In the genomic region with DNA sequence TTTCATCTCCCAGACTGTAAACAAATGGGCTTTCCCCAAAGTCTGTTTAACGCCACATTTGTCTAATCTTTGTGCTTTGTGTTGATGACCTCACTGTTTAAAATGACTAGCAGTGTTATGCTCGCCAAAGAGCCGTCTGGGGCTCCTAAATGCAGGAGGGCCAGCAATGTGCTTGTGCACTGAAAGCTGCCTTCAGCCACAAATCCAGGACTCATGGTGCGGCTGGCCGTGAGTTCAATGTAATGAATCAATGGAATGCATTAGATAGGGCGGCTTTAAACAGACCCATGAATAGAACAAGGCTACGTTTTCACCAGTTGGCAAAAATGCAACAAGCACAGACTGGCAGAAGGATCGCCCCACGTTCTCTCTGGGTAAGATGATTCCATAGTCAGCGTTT, we compare ENCODE assay signal across 21 mouse cellular contexts.
DNase-seq lines count a peak whose midpoint lies in the region; ATAC-seq and TF ChIP-seq lines count a peak whose summit lies in the region.
"Had no signal": no experiment of that assay in that cellular context is flagged by ENCODE, and none has a peak within 500 bp of the region (broad histone marks: within the 10 kb centered on the region; RNA-seq: fewer than 3 reads in every experiment).

No protein-coding gene starts in this region.

- peaks cover 33% of the 10 kb centered on the region for H3K4me1 ChIP-seq in forebrain, embryonic 13.5 days
- H3K4me1 ChIP-seq in forebrain, embryonic 11.5 days (replicated peaks; ENCODE audit: control insufficient read depth, insufficient read depth, low read length), result peaks cover 2% of the 10 kb centered on the region; the same call in 1 of the 2 replicates
- H3K4me1 ChIP-seq in forebrain, embryonic 15.5 days, result peaks cover 21% of the 10 kb centered on the region
- no peaks in the 10 kb centered on the region for H3K4me1 ChIP-seq in forebrain, postnatal 0 days (ENCODE audit: insufficient read depth)
- no peaks in the 10 kb centered on the region; the same call in 1 of the 2 replicates for H3K4me1 ChIP-seq in hindbrain, postnatal 0 days (ENCODE audit: insufficient read depth, low read length)
- H3K4me1 ChIP-seq: embryonic facial prominence, embryonic 10.5 days; embryonic facial prominence, embryonic 12.5 days had no signal

- H3K9ac ChIP-seq in forebrain, embryonic 13.5 days, result no peak overlapping the region
- H3K9ac ChIP-seq in forebrain, embryonic 11.5 days (ENCODE audit: low read length), result no peak overlapping the region
- H3K9ac ChIP-seq in forebrain, embryonic 15.5 days (replicated peaks), result no peak overlapping the region
- no peak overlapping the region for H3K9ac ChIP-seq in forebrain, postnatal 0 days
- no peak overlapping the region for H3K9ac ChIP-seq in hindbrain, postnatal 0 days (replicated peaks; ENCODE audit: low read length)
- H3K9ac ChIP-seq: embryonic facial prominence, embryonic 12.5 days had no signal

- no peak overlapping the region for H3K4me3 ChIP-seq in forebrain, embryonic 13.5 days
- H3K4me3 ChIP-seq in forebrain, embryonic 11.5 days (ENCODE audit: low read depth, low read length), result no peak overlapping the region
- H3K4me3 ChIP-seq in forebrain, embryonic 15.5 days, result no peak overlapping the region
- no peak overlapping the region for H3K4me3 ChIP-seq in forebrain, postnatal 0 days (ENCODE audit: low read depth, low read length)
- H3K4me3 ChIP-seq in hindbrain, postnatal 0 days (ENCODE audit: low read length), result no peak overlapping the region
- H3K4me3 ChIP-seq: embryonic facial prominence, embryonic 10.5 days; embryonic facial prominence, embryonic 12.5 days had no signal

- no peak for DNase-seq in forebrain, embryonic 11.5 days (ENCODE audit: low spot score)
- no peak for DNase-seq in forebrain, postnatal 0 days
- peak; percentile 27 for DNase-seq in lung, postnatal 10 days
- no peak for DNase-seq in lung, postnatal 25 days (ENCODE audit: low spot score)
- no peak for DNase-seq in hindbrain, postnatal 0 days (ENCODE audit: low spot score)
- DNase-seq: adrenal gland, adult 2 months; adrenal gland, postnatal 10 days; adrenal gland, postnatal 25 days; B cell, adult 2 months; cerebellum, adult 11-12 months; cerebellum, adult 2 months; cerebellum, adult 9-10 months; cerebellum, postnatal 10 days; cerebellum, postnatal 25 days had no signal

- peak; percentile 41; the same call in 1 of the 2 replicates for ATAC-seq in forebrain, embryonic 13.5 days
- no peak for ATAC-seq in forebrain, embryonic 11.5 days (replicated peaks; ENCODE audit: low FRiP score)
- ATAC-seq in forebrain, embryonic 15.5 days (replicated peaks), result peak; percentile 43; the same call in 1 of the 2 replicates
- no peak for ATAC-seq in forebrain, postnatal 0 days
- no peak for ATAC-seq in hindbrain, postnatal 0 days
- ATAC-seq: CD4-positive, CD25-positive, alpha-beta regulatory T cell, adult 4 months had no signal

- TF ChIP-seq CTCF in forebrain, postnatal 0 days (IDR thresholded peaks at IDR 0.05; ENCODE audit: low read depth), result no peak
- TF ChIP-seq CTCF in hindbrain, postnatal 0 days (IDR thresholded peaks at IDR 0.05; ENCODE audit: low read depth), result no peak

- no peaks in the 10 kb centered on the region for H3K9me3 ChIP-seq in forebrain, embryonic 13.5 days (replicated peaks)
- H3K9me3 ChIP-seq in forebrain, embryonic 11.5 days (ENCODE audit: control insufficient read depth, low read length), result no peaks in the 10 kb centered on the region
- H3K9me3 ChIP-seq in forebrain, embryonic 15.5 days, result no peaks in the 10 kb centered on the region
- H3K9me3 ChIP-seq in forebrain, postnatal 0 days (ENCODE audit: low read length), result no peaks in the 10 kb centered on the region
- no peaks in the 10 kb centered on the region for H3K9me3 ChIP-seq in hindbrain, postnatal 0 days (ENCODE audit: low read length)
- H3K9me3 ChIP-seq: embryonic facial prominence, embryonic 10.5 days; embryonic facial prominence, embryonic 12.5 days had no signal

- no peak overlapping the region for H3K4me2 ChIP-seq in forebrain, embryonic 13.5 days
- H3K4me2 ChIP-seq in forebrain, embryonic 11.5 days (ENCODE audit: low read depth, low read length, severe bottlenecking), result no peak overlapping the region
- no peak overlapping the region for H3K4me2 ChIP-seq in forebrain, embryonic 15.5 days (replicated peaks)
- H3K4me2 ChIP-seq in forebrain, postnatal 0 days (ENCODE audit: low read depth), result no peak overlapping the region
- H3K4me2 ChIP-seq in hindbrain, postnatal 0 days (ENCODE audit: low read depth, low read length), result no peak overlapping the region
- H3K4me2 ChIP-seq: embryonic facial prominence, embryonic 12.5 days had no signal

- H3K36me3 ChIP-seq in forebrain, embryonic 13.5 days (ENCODE audit: poor library complexity, severe bottlenecking), result no peaks in the 10 kb centered on the region
- no peaks in the 10 kb centered on the region for H3K36me3 ChIP-seq in forebrain, embryonic 11.5 days (ENCODE audit: control insufficient read depth, insufficient read depth, low read length)
- H3K36me3 ChIP-seq in forebrain, embryonic 15.5 days, result no peaks in the 10 kb centered on the region
- H3K36me3 ChIP-seq in forebrain, postnatal 0 days (ENCODE audit: insufficient read depth), result no peaks in the 10 kb centered on the region
- no peaks in the 10 kb centered on the region for H3K36me3 ChIP-seq in hindbrain, postnatal 0 days (ENCODE audit: insufficient read depth, low read length)
- H3K36me3 ChIP-seq: embryonic facial prominence, embryonic 10.5 days; embryonic facial prominence, embryonic 12.5 days; G1E had no signal

- H3K27ac ChIP-seq in forebrain, embryonic 13.5 days, result no peak overlapping the region
- no peak overlapping the region for H3K27ac ChIP-seq in forebrain, embryonic 11.5 days (ENCODE audit: low read depth, low read length)
- H3K27ac ChIP-seq in forebrain, embryonic 15.5 days (replicated peaks), result no peak overlapping the region
- H3K27ac ChIP-seq in forebrain, postnatal 0 days (ENCODE audit: low read depth, low read length), result no peak overlapping the region
- H3K27ac ChIP-seq in hindbrain, postnatal 0 days, result no peak overlapping the region
- H3K27ac ChIP-seq: embryonic facial prominence, embryonic 10.5 days; embryonic facial prominence, embryonic 12.5 days had no signal

- WGBS in forebrain, embryonic 13.5 days, result 36% methylated on average over 10 of the region's 10 CpGs
- 65% methylated on average over 10 of the region's 10 CpGs for WGBS in forebrain, embryonic 11.5 days
- 23% methylated on average over 10 of the region's 10 CpGs for WGBS in forebrain, embryonic 15.5 days
- 19% methylated on average over 10 of the region's 10 CpGs for WGBS in forebrain, postnatal 0 days
- 44% methylated on average over 10 of the region's 10 CpGs for WGBS in hindbrain, postnatal 0 days

- no peaks in the 10 kb centered on the region for H3K27me3 ChIP-seq in forebrain, embryonic 13.5 days
- H3K27me3 ChIP-seq in forebrain, embryonic 11.5 days (ENCODE audit: control insufficient read depth, insufficient read depth, low read length), result no peaks in the 10 kb centered on the region
- H3K27me3 ChIP-seq in forebrain, embryonic 15.5 days, result no peaks in the 10 kb centered on the region
- 0 out of 2 replicates have a peak, but pooled peaks cover 4% of the 10 kb centered on the region for H3K27me3 ChIP-seq in forebrain, postnatal 0 days (ENCODE audit: insufficient read depth, low read length)
- H3K27me3 ChIP-seq in hindbrain, postnatal 0 days (ENCODE audit: insufficient read depth, low read length), result no peaks in the 10 kb centered on the region
- H3K27me3 ChIP-seq: CH12.LX; embryonic facial prominence, embryonic 12.5 days had no signal

Comparison
In these comparisons a context has a peak if more than half of its experiments do, and no peak if none do; other contexts are left out.
1. ATAC-seq: peak in forebrain, embryonic 13.5 days (single experiment) and forebrain, embryonic 15.5 days (single experiment); none in forebrain, embryonic 11.5 days (single experiment), forebrain, postnatal 0 days (single experiment) and hindbrain, postnatal 0 days (single experiment).